Mouse (Mus musculus): Measurements from ENCODE around the gene Hs3st4. TPM values are rescaled to one million over a fixed set of nuclear protein-coding genes. Genes with fewer than 3 reads are reported as not detected.

Hs3st4 gene
- total RNA-seq, 2 experiments from 2014 or later, result 0.07 to 0.25 TPM

- DNase-seq, result no peak
Measured at GRCm38 (mm10) chr7:124141229-124141628, 158.6 kb downstream of the Hs3st4 start.

DNA sequence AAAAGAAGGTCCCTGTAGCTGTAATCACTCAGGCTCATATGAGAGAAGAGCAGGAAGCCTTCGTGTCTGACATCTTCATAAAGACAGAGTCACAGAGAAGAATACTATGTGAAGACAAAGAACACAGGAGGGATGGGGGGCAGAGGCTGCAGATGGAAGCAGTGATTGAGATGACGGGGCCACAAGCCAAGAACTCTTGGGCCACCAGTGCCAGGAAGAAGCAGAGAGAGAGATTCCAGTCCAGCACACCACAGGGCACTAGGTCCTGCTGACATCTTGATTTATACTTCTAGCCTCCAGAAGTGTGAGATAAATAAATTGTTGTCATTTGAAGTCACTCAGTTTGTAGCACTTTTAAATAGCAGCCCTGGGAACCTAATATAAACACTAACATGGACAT is 168.2 kb downstream of the Hs3st4 start:
- DNase-seq, result no peak

DNA sequence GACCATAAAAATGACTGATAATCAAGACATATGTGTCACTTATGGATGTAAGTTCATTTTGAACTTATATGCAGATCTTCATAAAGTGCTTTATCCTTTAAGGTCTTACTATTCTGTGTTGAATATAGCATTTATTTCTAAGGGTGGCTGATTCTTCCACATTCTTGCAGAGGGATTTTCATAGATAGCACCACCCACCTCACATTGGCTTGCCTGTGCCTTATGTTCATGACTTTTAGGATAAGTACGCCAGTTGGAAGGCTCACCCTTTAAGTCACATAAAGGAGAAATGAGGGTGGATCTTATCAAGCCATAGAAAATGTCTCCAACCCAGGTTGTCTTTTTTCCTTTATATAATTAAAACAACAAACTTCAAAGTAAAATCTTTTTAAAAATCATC is 180.6 kb downstream of the Hs3st4 start:
- DNase-seq, result no peak

GRCm38 (mm10) chr7:124166229-124166628 is 183.6 kb downstream of the Hs3st4 start:
- no peak for DNase-seq

DNA sequence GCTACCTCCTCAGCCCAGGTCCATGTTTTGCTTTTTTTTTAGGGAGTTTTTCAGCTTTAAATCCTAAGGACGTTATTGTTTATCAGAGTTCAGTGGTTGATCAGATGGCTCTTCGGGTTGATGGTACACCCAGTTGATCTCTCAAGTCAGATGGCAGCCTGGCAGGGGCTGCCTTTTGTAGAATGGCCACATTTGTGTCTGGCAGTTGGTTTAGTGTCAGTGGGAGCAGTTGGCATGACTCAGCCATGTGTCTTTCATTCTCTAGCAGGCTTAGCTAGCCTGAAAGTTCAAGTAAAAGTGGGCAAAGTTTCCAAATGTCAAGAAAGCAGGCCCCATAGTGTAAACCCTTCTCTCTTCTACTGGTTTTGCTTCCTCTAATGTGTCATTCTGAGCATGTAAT is 186.1 kb downstream of the Hs3st4 start:
- DNase-seq, result no peak

DNA sequence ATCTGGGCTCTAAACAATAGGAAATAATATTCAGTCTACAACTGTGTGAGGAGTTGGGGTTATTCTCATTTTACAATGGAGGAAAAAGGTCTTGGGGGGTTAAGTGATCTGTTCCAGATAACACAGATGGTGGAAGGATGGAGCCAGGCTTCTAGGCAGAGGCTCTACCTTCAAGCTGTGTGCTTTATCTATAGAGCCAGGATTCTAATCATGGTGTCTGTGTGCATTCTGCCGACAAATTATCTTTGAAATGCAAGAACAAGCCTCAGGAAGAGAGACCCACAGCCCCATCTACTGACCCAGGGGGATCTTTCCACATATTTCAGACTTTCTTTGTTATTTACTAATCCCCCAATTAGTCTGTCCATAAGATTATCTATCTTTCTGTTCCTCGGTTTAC is 187.3 kb downstream of the Hs3st4 start:
- no peak for DNase-seq

- DNase-seq, result no peak
Measured at GRCm38 (mm10) chr7:124171992-124172391, 189.3 kb downstream of the Hs3st4 start.

DNA sequence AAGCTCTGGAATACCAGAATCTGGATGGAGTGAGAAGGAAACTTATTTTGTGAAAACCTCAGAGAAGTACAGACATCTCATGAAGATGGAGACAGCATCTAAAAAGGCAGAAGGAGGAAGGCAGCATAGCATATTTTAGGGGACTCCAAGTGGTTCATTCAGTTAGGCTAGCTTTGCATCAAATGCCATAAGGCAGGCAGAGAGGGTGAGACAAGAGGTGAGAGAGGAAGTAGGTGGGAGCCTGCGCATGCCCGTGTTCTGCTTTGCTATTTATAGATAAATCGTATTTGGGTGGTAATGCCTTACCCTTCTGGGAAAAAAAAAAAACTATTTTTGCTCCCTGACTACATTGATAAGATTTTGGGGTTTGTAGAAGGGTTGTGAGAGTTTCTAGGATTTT is 198.3 kb downstream of the Hs3st4 start:
- DNase-seq, result no peak

DNA sequence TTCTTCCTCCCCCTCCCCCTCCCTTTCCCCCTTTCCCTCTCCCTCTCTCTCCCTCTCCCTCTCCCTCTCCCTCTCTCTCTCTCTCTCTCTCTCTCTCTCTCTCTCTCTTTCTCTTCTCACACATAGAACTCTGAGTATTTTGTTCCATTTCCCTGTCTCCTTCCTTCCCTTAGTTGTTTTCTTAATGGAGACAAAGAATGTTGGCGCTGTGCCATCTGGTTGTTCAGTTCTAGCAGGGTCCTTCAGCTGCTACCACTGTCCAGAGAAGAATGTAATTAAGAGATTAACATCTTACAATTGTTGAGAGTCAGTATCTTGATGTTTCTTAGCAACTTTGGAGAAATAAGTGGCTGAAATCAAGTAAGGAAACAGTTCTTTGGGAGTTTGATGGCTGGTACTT is 202.0 kb downstream of the Hs3st4 start:
- DNase-seq, result no peak

- no peak for DNase-seq
Measured at GRCm38 (mm10) chr7:124198811-124199570, 216.3 kb downstream of the Hs3st4 start.

DNA sequence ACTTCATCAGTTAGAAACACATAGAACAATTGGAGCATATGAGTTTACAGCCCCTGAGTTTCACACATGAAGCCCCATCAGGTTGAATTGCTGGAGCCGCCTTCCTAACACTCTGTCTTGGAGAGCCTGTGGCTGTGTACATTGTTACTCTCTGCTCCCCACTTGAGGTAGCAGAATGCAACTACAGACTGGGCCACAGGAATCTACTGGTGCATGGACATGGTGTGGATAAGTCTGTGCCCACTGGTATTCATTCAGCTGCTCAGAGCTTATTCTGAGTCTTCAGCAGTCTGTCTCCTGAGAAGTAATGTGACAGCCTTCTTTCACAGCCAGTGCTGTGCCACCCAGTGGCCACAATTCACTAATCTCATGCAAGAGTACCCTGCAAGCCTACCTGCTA is 234.3 kb downstream of the Hs3st4 start:
- DNase-seq, result no peak

- no peak for DNase-seq
Measured at GRCm38 (mm10) chr7:124220556-124220955, 237.9 kb downstream of the Hs3st4 start.

GRCm38 (mm10) chr7:124237896-124238670 is 255.4 kb downstream of the Hs3st4 start:
- no peak for DNase-seq

DNA sequence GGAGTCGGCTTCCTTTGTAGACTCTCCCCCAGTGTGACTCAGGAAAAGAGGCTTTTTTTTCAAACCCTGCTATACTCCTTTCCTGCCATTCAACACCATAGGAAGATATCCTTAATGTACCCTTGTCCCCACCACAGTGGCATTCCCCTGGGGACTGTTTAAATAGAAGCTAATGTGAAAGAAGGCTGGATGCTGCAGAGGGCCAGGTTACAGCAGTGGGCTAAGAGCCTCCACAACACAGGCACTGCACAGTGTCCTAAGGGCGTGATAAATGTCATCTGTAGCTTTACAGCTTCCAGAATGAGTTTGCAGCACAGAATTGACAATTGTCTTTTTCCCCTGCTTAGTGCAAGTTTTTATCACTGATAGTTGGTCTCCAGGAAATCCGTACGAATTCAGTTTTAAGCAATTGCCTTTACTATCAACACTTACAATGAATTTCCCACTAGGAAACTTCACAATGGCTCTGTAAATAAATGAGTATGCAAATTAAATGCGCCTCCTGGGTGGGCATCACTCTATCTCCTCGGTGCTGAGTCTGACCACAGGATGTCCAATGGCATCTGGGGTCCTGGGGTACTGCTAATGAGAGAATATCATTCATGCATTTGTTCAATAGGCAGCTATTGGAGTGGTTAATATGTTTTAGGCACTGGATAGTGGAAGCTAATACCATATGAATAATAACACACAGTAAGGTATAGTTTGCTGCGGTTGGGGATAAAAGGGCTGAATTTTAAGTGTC is 257.4 kb downstream of the Hs3st4 start:
- DNase-seq, result no peak

- DNase-seq, result no peak
Measured at GRCm38 (mm10) chr7:124249838-124250237, 267.2 kb downstream of the Hs3st4 start.

DNA sequence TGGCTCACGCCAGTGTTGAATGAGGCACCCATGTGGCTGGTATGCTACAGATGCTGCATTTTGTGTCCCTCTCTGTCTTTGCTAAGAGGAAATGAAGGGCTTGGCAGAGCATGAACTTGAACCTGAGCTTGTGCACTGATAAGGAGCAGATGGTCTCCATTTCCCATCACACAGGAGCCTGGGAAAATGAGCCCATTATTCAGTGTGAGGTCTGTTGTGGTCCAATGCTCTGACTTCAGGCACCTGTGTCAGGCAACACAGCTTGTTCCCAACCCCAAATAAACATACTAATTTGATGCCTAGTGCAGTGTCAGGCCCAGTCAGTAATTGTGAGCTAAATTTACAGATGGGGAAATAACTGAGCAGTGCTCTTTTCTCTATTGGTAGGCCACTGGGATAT is 267.9 kb downstream of the Hs3st4 start:
- no peak for DNase-seq

GRCm38 (mm10) chr7:124258419-124258818 is 275.8 kb downstream of the Hs3st4 start:
- no peak for DNase-seq

- DNase-seq, result no peak
Measured at GRCm38 (mm10) chr7:124270734-124271133, 288.1 kb downstream of the Hs3st4 start.

DNA sequence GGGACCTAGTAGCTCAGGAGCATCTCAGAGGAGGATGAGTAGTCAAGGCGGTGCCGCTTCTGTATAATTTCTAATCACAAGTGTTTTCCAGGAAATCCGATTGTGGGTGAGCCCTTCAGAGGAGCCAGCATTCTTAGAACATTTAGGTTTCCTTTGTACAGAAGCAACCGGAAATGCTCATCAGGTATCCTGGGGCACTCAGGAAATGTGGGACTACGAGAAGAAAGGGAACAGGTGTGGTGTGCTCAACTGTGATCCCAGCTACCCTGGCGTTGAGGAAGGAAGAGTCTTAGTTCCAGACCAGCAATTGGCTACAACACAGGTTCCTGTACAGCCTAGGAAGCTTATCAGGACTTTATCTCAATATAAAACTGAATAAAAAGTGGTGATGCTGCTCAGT is 307.2 kb downstream of the Hs3st4 start:
- no peak for DNase-seq

DNA sequence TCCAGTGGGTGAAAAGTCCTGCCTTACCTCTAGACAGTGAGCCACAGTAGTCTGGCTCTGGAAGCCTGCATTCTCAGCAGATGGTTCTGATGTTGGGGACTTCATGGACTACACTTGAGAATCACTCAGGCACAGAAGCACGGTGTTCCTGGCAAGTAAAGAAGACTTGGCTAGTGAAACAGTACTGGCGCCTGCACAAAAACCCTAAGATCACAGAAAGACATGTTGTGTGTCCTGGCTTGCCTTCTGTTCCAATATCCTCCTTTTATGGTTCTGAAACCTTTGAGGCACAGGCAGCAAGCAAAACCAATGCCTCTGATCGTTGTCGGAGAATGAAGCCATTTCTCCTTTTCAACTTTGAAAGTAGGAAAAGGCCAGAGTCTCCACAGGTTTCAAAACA is 336.8 kb downstream of the Hs3st4 start:
- no peak for DNase-seq

DNA sequence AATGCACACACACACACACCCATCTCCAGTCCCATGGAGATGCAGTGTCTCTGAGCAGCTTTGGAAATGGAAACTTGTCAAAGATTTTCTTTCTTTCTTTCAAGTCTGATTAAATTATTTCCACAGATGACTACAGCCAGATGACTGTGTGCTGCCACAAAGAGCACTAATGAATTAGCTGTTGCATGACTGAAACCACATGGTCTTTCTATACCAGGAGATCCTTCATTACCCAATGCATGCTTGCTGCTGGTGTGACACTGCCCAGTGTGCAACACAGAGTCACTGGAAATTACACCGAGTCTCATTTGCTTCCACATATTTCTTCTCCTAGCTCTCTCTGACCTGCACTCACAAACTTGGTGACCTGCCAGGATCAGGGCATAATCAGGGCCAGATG is 353.0 kb downstream of the Hs3st4 start:
- DNase-seq, result no peak

DNA sequence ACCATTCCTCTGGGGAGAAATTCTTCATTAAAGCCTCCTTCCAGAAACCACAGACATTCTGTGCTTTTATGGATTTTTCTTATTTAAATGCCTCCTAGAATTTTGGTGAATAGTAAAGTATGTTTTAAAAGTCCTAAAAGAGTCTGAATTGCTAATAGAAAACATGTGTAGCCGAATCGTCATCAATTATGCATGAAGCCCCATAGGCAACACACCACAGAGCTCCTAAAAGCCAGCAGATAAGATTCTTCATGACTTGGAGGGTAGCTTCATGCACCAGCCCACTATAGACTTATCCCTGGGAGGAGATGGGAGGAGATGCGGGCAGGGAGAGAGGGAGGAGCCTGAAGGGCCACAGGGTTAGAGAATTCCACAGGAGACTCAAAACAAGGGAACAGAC is 358.8 kb downstream of the Hs3st4 start:
- no peak for DNase-seq
